Mouse (Mus musculus) G1E (cell line): ENCODE measurements around the gene Lrrc49.

Experiments used
- CTCF ChIP-seq: IDR thresholded peaks from 2 replicates; pipeline ENCODE4 v1.5.1; 2012; ENCODE audit warnings: low read depth, low read length, inconsistent platforms, mixed read lengths
- POLR2AphosphoS5 ChIP-seq: IDR thresholded peaks from 2 replicates; pipeline ENCODE4 v1.6.1; 2012; ENCODE audit warnings: low read depth, low read length, inconsistent platforms; ENCODE audit not compliant: insufficient replicate concordance
- TAL1 ChIP-seq: conservative IDR thresholded peaks from 2 replicates; pipeline ENCODE4 v1.6.1; 2012; ENCODE audit warnings: low read depth, low read length, inconsistent platforms, mixed read lengths

- TF ChIP-seq POLR2AphosphoS5, result no peak
- TF ChIP-seq CTCF, result no peak
- no peak for TF ChIP-seq TAL1
Observed at GRCm38 (mm10) chr9:60527836-60528235, 160.1 kb downstream of the Lrrc49 start.
